Mouse (Mus musculus): ENCODE measurements around the gene Sv2a.

DNA sequence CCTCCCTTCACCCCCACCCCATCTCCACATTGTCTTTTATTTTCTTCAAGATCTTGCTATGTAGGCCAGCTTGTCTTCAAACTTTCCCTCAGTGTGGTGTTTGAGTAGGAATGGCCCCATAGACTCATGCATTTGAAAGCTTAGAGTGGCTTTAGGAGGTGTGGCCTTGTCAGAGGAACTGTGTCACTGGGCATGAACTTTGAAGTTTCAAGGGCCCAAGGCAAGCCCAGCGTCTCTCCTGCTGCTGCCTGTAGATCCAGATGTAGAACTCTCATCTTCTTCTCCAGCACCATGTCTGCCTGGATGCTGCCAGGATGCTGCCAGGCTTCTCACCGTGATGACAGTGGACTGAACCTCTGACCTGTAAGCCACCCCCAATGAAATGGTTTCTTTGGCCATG, 47.9 kb downstream of the Sv2a start:
- TF ChIP-seq POLR2A (IDR thresholded peaks at IDR 0.05; ENCODE audit: borderline replicate concordance, low read depth, low read length) (no peak), CTCF (IDR thresholded peaks at IDR 0.05; ENCODE audit: low read depth, low read length) (no peak)

Data from bone marrow macrophage, adult 2 months (primary cell).